Mouse (Mus musculus) liver, embryonic 15.5 days (tissue): Measurements from ENCODE around the gene Hhatl. TPM values are rescaled to one million over a fixed set of nuclear protein-coding genes. Genes with fewer than 3 reads are reported as not detected.

ENCODE experiments used
- ATAC-seq: fragments of 200-750 bp; cut with Nextera tagmentation; 2 replicates; pipeline ENCODE4 v1.8.0; 2017; ENCODE audit warnings: moderate number of reproducible peaks, mild to moderate bottlenecking, moderate library complexity; ENCODE audit not compliant: insufficient read depth
- H3K27ac ChIP-seq: fragments of 300-500 bp; sonication (generic); replicated peaks from 2 replicates; pipeline ENCODE4 v1.5.1; 2015; ENCODE audit warnings: mild to moderate bottlenecking, inconsistent platforms
- H3K27me3 ChIP-seq: fragments of 300-500 bp; sonication (generic); 2 replicates; pipeline ENCODE4 v1.6.1; 2015; ENCODE audit warnings: mild to moderate bottlenecking, inconsistent platforms
- H3K36me3 ChIP-seq: fragments of 300-500 bp; sonication (generic); replicated peaks from 2 replicates; pipeline ENCODE4 v1.6.1; 2015; ENCODE audit warnings: moderate library complexity, mild to moderate bottlenecking, inconsistent platforms
- H3K4me1 ChIP-seq: fragments of 300-500 bp; sonication (generic); replicated peaks from 2 replicates; pipeline ENCODE4 v1.6.1; 2015; ENCODE audit warnings: inconsistent platforms
- H3K4me2 ChIP-seq: fragments of 300-500 bp; sonication (generic); 2 replicates; pipeline ENCODE4 v1.6.1; 2015; ENCODE audit warnings: moderate library complexity, mild to moderate bottlenecking, inconsistent platforms
- H3K4me3 ChIP-seq: fragments of 300-500 bp; sonication (generic); replicated peaks from 2 replicates; pipeline ENCODE4 v1.5.1; 2015; ENCODE audit warnings: mild to moderate bottlenecking, inconsistent platforms
- H3K9ac ChIP-seq: fragments of 300-500 bp; sonication (generic); 2 replicates; pipeline ENCODE4 v1.6.1; 2015; ENCODE audit warnings: moderate library complexity, mild to moderate bottlenecking, inconsistent platforms
- H3K9me3 ChIP-seq: fragments of 300-500 bp; sonication (generic); replicated peaks from 2 replicates; pipeline ENCODE4 v1.6.1; 2016; ENCODE audit warnings: inconsistent platforms
- WGBS: fragments of 180-500 bp; shearing (Covaris S2); methylation state at CpG from one replicate; pipeline ENCODE4 v1.1.7; 2015; ENCODE audit warnings: mixed read lengths; ENCODE audit not compliant: insufficient replicate concordance; 5-methylcytosine and 5-hydroxymethylcytosine counted together
- polyA plus RNA-seq: library from polyadenylated mRNA; unstranded; fragments of >200 nt; fragmentation: Nextera tagmentation; extraction: Ambion mirVana; gene quantifications from 2 replicates; pipeline ENCODE4 v1.2.1, GENCODE M21; 2015

The Hhatl gene
- polyA plus RNA-seq, 1 experiment from 2014 or later: 0.18 TPM

DNA sequence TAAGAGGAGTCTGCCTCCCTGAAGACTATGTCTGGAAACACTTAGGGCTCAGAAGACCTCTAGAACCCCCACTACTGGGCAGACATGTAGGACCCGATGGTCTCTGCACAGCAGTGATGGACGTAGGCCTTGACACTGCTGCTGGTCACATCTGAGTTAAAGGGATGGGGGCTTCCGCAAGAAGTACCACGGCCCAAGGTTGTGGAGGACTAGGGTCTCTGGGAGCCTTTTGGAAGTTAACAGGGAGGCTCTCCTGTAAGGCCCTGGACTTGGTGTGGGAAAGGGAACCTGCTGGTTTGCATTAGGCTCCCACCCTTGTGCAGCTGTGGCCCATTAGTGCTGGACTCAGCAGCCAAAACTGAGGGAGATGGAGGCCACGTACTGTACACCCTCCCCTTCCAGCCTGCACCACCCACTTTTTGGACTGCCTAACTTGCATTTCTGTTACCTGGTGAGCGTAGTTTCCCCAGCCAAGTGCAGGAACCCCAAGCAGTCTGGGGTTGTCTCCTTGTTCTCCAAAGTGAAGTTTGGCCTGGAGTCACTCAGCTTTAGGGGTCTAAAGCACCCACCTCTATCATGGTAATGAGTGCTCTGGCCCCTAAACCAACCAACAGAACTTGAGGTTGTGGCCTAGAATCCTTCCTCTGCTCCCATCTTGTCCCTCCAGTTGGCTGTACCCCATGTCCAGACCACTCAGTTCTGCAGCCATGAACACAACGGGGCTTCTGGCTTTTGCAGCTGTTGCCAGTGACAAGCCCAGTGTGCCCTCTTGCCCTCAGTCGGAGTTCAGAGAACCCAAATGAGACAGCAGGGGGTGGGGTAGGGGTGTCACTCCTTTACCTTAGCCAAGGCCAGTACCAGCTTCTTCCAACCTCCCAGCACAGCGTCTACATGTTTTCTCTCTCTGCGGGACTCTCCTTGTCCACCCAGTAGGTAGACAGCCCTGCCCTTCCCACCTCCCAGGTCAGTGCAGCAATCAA, 34.2 kb downstream of the Hhatl start:
- Histone ChIP-seq H3K9ac (no peak overlapping the region), H3K4me3 (no peak overlapping the region), H3K9me3 (no peaks in the 10 kb centered on the region), H3K4me1 (peaks cover 25% of the 10 kb centered on the region; the same call in 1 of the 2 replicates), H3K27ac (0 out of 2 replicates have a peak overlapping the region, but pooled peaks have one; percentile 19), H3K4me2 (peak overlapping the region; percentile 70; the same call in 1 of the 2 replicates), H3K27me3 (peaks cover 47% of the 10 kb centered on the region), H3K36me3 (peaks cover 36% of the 10 kb centered on the region)
- no peak for ATAC-seq
- 49% methylated on average over 10 of the region's 10 CpGs for WGBS

DNA sequence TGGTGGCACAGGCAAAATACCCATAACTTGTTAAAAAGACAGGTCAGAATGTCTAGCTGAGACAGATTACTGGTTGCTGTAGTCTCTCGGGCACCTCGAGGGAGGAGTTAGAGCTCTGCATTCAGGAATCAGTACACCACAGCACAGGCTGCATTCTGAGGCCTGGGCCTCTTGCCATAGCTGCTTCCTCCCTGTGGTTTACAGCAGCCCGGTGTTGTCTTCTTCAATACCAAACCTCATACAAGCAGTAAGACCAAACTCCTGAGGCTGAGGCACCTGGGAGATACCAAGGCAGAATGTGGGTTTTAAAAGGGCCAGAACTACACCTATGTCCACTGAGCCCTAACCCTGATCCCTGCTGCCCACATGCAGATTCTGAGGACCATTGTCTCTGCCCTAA, 34.9 kb downstream of the Hhatl start:
- no peak overlapping the region for H3K4me3 ChIP-seq
- H3K9ac ChIP-seq: no peak overlapping the region
- WGBS: 15% methylated on average over 3 of the region's 3 CpGs
- H3K27ac ChIP-seq: no peak overlapping the region
- H3K4me2 ChIP-seq: no peak overlapping the region
- peaks cover 41% of the 10 kb centered on the region for H3K36me3 ChIP-seq
- peaks cover 25% of the 10 kb centered on the region; the same call in 1 of the 2 replicates for H3K4me1 ChIP-seq
- H3K9me3 ChIP-seq: no peaks in the 10 kb centered on the region
- peaks cover 47% of the 10 kb centered on the region for H3K27me3 ChIP-seq
- no peak for ATAC-seq

GRCm38 (mm10) chr9:121756785-121757184, 35.5 kb downstream of the Hhatl start:
- Histone ChIP-seq H3K36me3 (peaks cover 47% of the 10 kb centered on the region), H3K9me3 (no peaks in the 10 kb centered on the region), H3K27ac (no peak overlapping the region), H3K4me3 (no peak overlapping the region), H3K4me1 (peaks cover 25% of the 10 kb centered on the region; the same call in 1 of the 2 replicates), H3K27me3 (peaks cover 42% of the 10 kb centered on the region), H3K4me2 (no peak overlapping the region), H3K9ac (no peak overlapping the region)
- WGBS: 68% methylated on average over 3 of the region's 3 CpGs
- no peak for ATAC-seq

GRCm38 (mm10) chr9:121754624-121755023, 37.7 kb downstream of the Hhatl start:
- Histone ChIP-seq H3K9ac (no peak overlapping the region), H3K36me3 (peaks cover 69% of the 10 kb centered on the region), H3K4me3 (no peak overlapping the region), H3K27me3 (peaks cover 20% of the 10 kb centered on the region), H3K4me1 (peaks cover 15% of the 10 kb centered on the region; the same call in 1 of the 2 replicates), H3K4me2 (no peak overlapping the region), H3K27ac (no peak overlapping the region), H3K9me3 (no peaks in the 10 kb centered on the region)
- WGBS: 76% methylated on average over 3 of the region's 3 CpGs
- ATAC-seq: no peak

DNA sequence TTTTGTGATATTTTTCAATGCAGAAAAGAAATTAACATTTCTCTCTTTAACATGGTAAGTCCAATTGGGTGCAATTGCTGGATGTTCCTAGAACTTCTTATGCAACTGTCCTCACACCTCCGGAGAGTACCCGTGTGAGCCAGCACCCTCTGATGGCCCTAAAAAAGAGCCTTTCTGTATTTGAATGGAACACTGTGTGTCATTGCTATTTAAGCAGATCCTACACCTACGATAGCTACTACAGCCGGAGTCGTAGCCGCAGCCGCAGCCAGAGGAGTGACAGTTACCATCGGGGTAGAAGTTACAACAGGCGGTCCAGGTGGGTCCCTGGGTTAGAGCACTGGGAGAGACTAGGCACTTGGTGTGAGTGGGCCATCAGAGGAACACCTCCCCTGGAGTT, 39.5 kb downstream of the Hhatl start:
- no peak for ATAC-seq
- Histone ChIP-seq H3K27ac (no peak overlapping the region), H3K4me1 (no peaks in the 10 kb centered on the region), H3K4me3 (no peak overlapping the region), H3K27me3 (peaks cover 1% of the 10 kb centered on the region), H3K9me3 (no peaks in the 10 kb centered on the region), H3K4me2 (no peak overlapping the region), H3K9ac (no peak overlapping the region), H3K36me3 (peaks cover 87% of the 10 kb centered on the region)
- 90% methylated on average over 9 of the region's 9 CpGs for WGBS

DNA sequence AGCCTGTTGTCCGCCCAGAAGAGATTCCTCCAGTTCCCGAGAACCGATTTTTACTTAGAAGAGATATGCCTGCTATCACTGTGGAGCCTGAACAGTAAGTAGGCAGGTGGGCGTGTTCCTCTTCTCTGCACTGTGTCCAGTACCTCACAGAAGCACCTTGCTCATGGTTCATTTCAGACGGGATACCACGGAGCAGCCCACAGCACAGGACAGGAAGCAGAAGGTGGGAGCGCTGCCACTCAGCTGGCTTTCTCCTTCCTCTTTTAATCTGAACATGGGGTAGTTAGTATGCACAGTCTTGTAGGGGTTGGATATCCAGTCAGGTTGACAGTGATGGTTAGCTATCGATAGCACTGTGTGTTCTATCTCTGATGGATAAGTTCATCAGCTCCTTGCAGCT, 48.3 kb downstream of the Hhatl start:
- no peaks in the 10 kb centered on the region for H3K9me3 ChIP-seq
- ATAC-seq: no peak
- H3K9ac ChIP-seq: no peak overlapping the region
- H3K36me3 ChIP-seq: peaks cover 87% of the 10 kb centered on the region
- H3K4me1 ChIP-seq: no peaks in the 10 kb centered on the region
- no peak overlapping the region for H3K4me3 ChIP-seq
- no peaks in the 10 kb centered on the region for H3K27me3 ChIP-seq
- no peak overlapping the region for H3K27ac ChIP-seq
- no peak overlapping the region for H3K4me2 ChIP-seq
- WGBS: 62% methylated on average over 8 of the region's 8 CpGs

- Histone ChIP-seq H3K27me3 (no peaks in the 10 kb centered on the region), H3K4me2 (no peak overlapping the region), H3K27ac (no peak overlapping the region), H3K9ac (no peak overlapping the region), H3K9me3 (no peaks in the 10 kb centered on the region), H3K4me1 (no peaks in the 10 kb centered on the region), H3K36me3 (peaks cover 69% of the 10 kb centered on the region), H3K4me3 (no peak overlapping the region)
- ATAC-seq: no peak
- WGBS: 82% methylated on average over 3 of the region's 3 CpGs
Measured at GRCm38 (mm10) chr9:121741168-121741567, 51.1 kb downstream of the Hhatl start.

DNA sequence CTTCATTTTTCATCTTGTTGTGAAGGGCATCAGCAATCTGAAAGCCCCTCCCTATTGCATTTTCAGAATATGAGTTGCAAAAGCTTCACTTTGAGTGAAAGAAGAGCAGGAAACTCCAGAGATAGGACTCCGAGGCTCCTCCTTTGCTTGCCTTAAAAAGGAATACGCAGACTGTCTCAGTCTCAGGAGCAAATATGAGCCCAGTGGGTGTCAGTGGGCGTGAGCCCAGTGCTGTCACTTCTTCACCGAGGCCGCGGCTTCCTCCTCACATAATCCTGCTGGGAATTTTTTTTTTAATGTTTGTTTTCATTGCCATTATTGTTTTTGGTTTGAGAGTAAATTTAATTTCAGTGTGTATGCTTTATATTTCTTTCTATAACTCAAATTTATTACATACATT, 51.8 kb downstream of the Hhatl start:
- no peak overlapping the region for H3K4me3 ChIP-seq
- no peaks in the 10 kb centered on the region for H3K27me3 ChIP-seq
- no peak for ATAC-seq
- H3K27ac ChIP-seq: no peak overlapping the region
- 87% methylated on average over 6 of the region's 6 CpGs for WGBS
- H3K9me3 ChIP-seq: no peaks in the 10 kb centered on the region
- H3K9ac ChIP-seq: no peak overlapping the region
- peaks cover 65% of the 10 kb centered on the region for H3K36me3 ChIP-seq
- no peak overlapping the region for H3K4me2 ChIP-seq
- H3K4me1 ChIP-seq: no peaks in the 10 kb centered on the region

Other genes starting within 250 kb of the Hhatl start
- 0.20 TPM in 1 of 2 replicates, not detected in the other for gene Lyzl4, start 150.4 kb downstream of the Hhatl start, polyA plus RNA-seq
- 0.41 and 0.69 TPM in 2 replicates for gene Vipr1, start 149.8 kb downstream of the Hhatl start, polyA plus RNA-seq
- gene Sec22c, start 87.0 kb downstream of the Hhatl start, polyA plus RNA-seq: 3.3 and 3.6 TPM in 2 replicates
- 55.3 TPM in 2 replicates for gene Ss18l2, start 82.2 kb downstream of the Hhatl start, polyA plus RNA-seq
- gene Nktr, start 73.3 kb downstream of the Hhatl start, polyA plus RNA-seq: 23.0 and 25.2 TPM in 2 replicates
- 1.6 and 2.0 TPM in 2 replicates for gene Zfp651, start 33.2 kb downstream of the Hhatl start, polyA plus RNA-seq
- gene Klhl40, start 14.9 kb downstream of the Hhatl start, polyA plus RNA-seq: 0.67 and 0.98 TPM in 2 replicates
- gene Ccdc13, start 47.0 kb upstream of the Hhatl start, polyA plus RNA-seq: not detected in 2 replicates
- 96.2 and 102 TPM in 2 replicates for gene Higd1a, start 65.9 kb upstream of the Hhatl start, polyA plus RNA-seq
- gene Ackr2, start 105.8 kb upstream of the Hhatl start, polyA plus RNA-seq: 0.45 and 0.53 TPM in 2 replicates
- 4.4 and 9.5 TPM in 2 replicates for gene Cyp8b1, start 123.8 kb upstream of the Hhatl start, polyA plus RNA-seq
- 0.24 and 0.55 TPM in 2 replicates for gene Fam198a, start 158.5 kb upstream of the Hhatl start, polyA plus RNA-seq
- 2.9 and 4.2 TPM in 2 replicates for gene Pomgnt2, start 204.6 kb upstream of the Hhatl start, polyA plus RNA-seq